26 mouse cellular contexts compared by ENCODE assay signal in genomic region chr19:21409178-21409577, GRCm38 (mm10).
A peak's percentile ranks its signal among the peaks of the same experiment; 100 is the strongest.
DNase-seq lines count a peak whose midpoint lies in the region; ATAC-seq and TF ChIP-seq lines count a peak whose summit lies in the region.
"Had no signal": no experiment of that assay in that cellular context is flagged by ENCODE, and none has a peak within 500 bp of the region (broad histone marks: within the 10 kb centered on the region; RNA-seq: fewer than 3 reads in every experiment).

No protein-coding gene starts in this region.

- intact Hi-C loops in heart, postnatal 14 days (cut with DNase I): no loop called here

- TF ChIP-seq RAD21 in MEL (IDR thresholded peaks at IDR 0.05; ENCODE audit: low read depth, low read length): no peak

- H3K4me3 ChIP-seq in MEL (ENCODE audit: control insufficient read depth in 1 of 2, insufficient read depth in 1 of 2, low read depth in 2 of 2, low read length in 2 of 2): no peak overlapping the region
- no peak overlapping the region for H3K4me3 ChIP-seq in liver, embryonic 12.5 days
- no peak overlapping the region for H3K4me3 ChIP-seq in liver, postnatal 0 days (ENCODE audit: low read depth, low read length)
- H3K4me3 ChIP-seq in kidney, adult 2 months (ENCODE audit: insufficient read depth, low read depth, low read length): no peak overlapping the region
- H3K4me3 ChIP-seq: heart, embryonic 13.5 days; megakaryocyte, embryonic 14.5 days; midbrain, embryonic 13.5 days; neural tube, embryonic 13.5 days; stomach, embryonic 15.5 days had no signal

- H3K79me2 ChIP-seq in MEL (ENCODE audit: control insufficient read depth, insufficient read depth, low read length, poor library complexity): no peaks in the 10 kb centered on the region

- H3K27ac ChIP-seq in MEL (ENCODE audit: control insufficient read depth, low read depth, low read length): peak overlapping the region; percentile 57
- no peak overlapping the region for H3K27ac ChIP-seq in liver, embryonic 12.5 days
- 0 out of 2 replicates have a peak overlapping the region, but pooled peaks have one; percentile 1 for H3K27ac ChIP-seq in liver, postnatal 0 days (ENCODE audit: low read depth)
- no peak overlapping the region for H3K27ac ChIP-seq in kidney, adult 2 months (ENCODE audit: insufficient read depth, low read depth, low read length)
- H3K27ac ChIP-seq: heart, embryonic 13.5 days; hindbrain, postnatal 0 days; midbrain, embryonic 13.5 days; neural tube, embryonic 13.5 days; stomach, embryonic 15.5 days had no signal

- peak; percentile 52 for DNase-seq in MEL (ENCODE audit: low read depth, low spot score)
- DNase-seq in liver, postnatal 0 days: no peak
- no peak for DNase-seq in adrenal gland, postnatal 10 days
- no peak for DNase-seq in heart, postnatal 14 days
- no peak for DNase-seq in kidney, adult 2 months
- DNase-seq: adrenal gland, postnatal 36 days; cerebellum, adult 11 months; cerebellum, postnatal 10 days; gastrocnemius, postnatal 10 days; heart, postnatal 10 days; kidney, adult 9 months; kidney, postnatal 10 days; layer of hippocampus, adult 9-11 months; lung, postnatal 36 days; thymus, postnatal 14 days had no signal

- no peak for TF ChIP-seq POLR2A in MEL (IDR thresholded peaks at IDR 0.05; ENCODE audit: control insufficient read depth in 1 of 2, insufficient read depth in 1 of 2, low read depth in 1 of 2, low read length in 2 of 2, poor library complexity in 1 of 2)
- no peak for TF ChIP-seq POLR2A in kidney, adult 2 months (IDR thresholded peaks at IDR 0.05; ENCODE audit: low read depth, low read length)

- H3K36me3 ChIP-seq in MEL (ENCODE audit: control insufficient read depth in 1 of 2, insufficient read depth in 2 of 2, low read length in 2 of 2): peaks cover 0 to 52% of the 10 kb centered on the region in 2 experiments; a peak in 2 of 4 replicates
- no peaks in the 10 kb centered on the region for H3K36me3 ChIP-seq in liver, embryonic 12.5 days
- H3K36me3 ChIP-seq in liver, postnatal 0 days (replicated peaks; ENCODE audit: insufficient read depth, low read length): no peaks in the 10 kb centered on the region
- no peaks in the 10 kb centered on the region for H3K36me3 ChIP-seq in kidney, adult 2 months (ENCODE audit: control insufficient read depth, insufficient read depth, low read length)
- H3K36me3 ChIP-seq: heart, embryonic 13.5 days; midbrain, embryonic 13.5 days; neural tube, embryonic 13.5 days; stomach, embryonic 15.5 days had no signal

- H3K4me1 ChIP-seq in MEL (ENCODE audit: control insufficient read depth in 1 of 2, insufficient read depth in 2 of 2, low read length in 2 of 2): peaks cover 35 to 36% of the 10 kb centered on the region in 2 experiments
- H3K4me1 ChIP-seq in liver, embryonic 12.5 days: 0 out of 2 replicates have a peak, but pooled peaks cover 4% of the 10 kb centered on the region
- 0 out of 2 replicates have a peak, but pooled peaks cover 3% of the 10 kb centered on the region for H3K4me1 ChIP-seq in liver, postnatal 0 days (ENCODE audit: insufficient read depth)
- no peaks in the 10 kb centered on the region for H3K4me1 ChIP-seq in kidney, adult 2 months (ENCODE audit: control insufficient read depth, insufficient read depth, low read length)
- H3K4me1 ChIP-seq: heart, embryonic 13.5 days; midbrain, embryonic 13.5 days; neural tube, embryonic 13.5 days; stomach, embryonic 15.5 days had no signal

- H3K4me2 ChIP-seq in liver, embryonic 12.5 days: no peak overlapping the region
- no peak overlapping the region for H3K4me2 ChIP-seq in liver, postnatal 0 days (ENCODE audit: low read depth, low read length)
- H3K4me2 ChIP-seq: heart, embryonic 13.5 days; midbrain, embryonic 13.5 days; neural tube, embryonic 13.5 days; stomach, embryonic 15.5 days had no signal

- no peaks in the 10 kb centered on the region for H3K27me3 ChIP-seq in MEL (ENCODE audit: control insufficient read depth in 1 of 2, insufficient read depth in 2 of 2, low read length in 2 of 2)
- no peaks in the 10 kb centered on the region for H3K27me3 ChIP-seq in liver, embryonic 12.5 days (replicated peaks)
- no peaks in the 10 kb centered on the region for H3K27me3 ChIP-seq in liver, postnatal 0 days (ENCODE audit: insufficient read depth, low read length)
- no peaks in the 10 kb centered on the region for H3K27me3 ChIP-seq in kidney, adult 2 months (replicated peaks; ENCODE audit: control insufficient read depth, insufficient read depth, low read length)
- H3K27me3 ChIP-seq: heart, embryonic 13.5 days; megakaryocyte, embryonic 14.5 days; midbrain, embryonic 13.5 days; neural tube, embryonic 13.5 days; stomach, embryonic 15.5 days had no signal

- TF ChIP-seq CTCF in MEL (IDR thresholded peaks at IDR 0.05 in 2 of 3, conservative IDR thresholded peaks at IDR 0.05 in 1 of 3; ENCODE audit: control insufficient read depth in 1 of 3, insufficient read depth in 1 of 3, low read depth in 2 of 3, low read length in 3 of 3, poor library complexity in 1 of 3, severe bottlenecking in 1 of 3): no peak
- TF ChIP-seq CTCF in liver, postnatal 0 days (IDR thresholded peaks at IDR 0.05; ENCODE audit: low read depth): no peak
- no peak for TF ChIP-seq CTCF in kidney, adult 2 months (conservative IDR thresholded peaks at IDR 0.05; ENCODE audit: insufficient read depth, insufficient read length, low read depth, low read length)

- 0 out of 2 replicates have a peak, but pooled peaks have one; percentile 55 for ATAC-seq in common myeloid progenitor, adult 5-6 weeks (replicated peaks; ENCODE audit: low read depth, poor library complexity, severe bottlenecking)
- peak; percentile 77; the same call in 1 of the 2 replicates for ATAC-seq in liver, embryonic 12.5 days
- peak; percentile 90 for ATAC-seq in liver, postnatal 0 days
- ATAC-seq in inflammation-experienced regulatory T-cells, adult 6 months: no peak
- ATAC-seq: forebrain, embryonic 14.5 days; hindbrain, postnatal 0 days; intestine, embryonic 16.5 days; midbrain, embryonic 13.5 days had no signal

- 57% methylated on average over 4 of the region's 4 CpGs for WGBS in liver, embryonic 12.5 days (ENCODE audit: insufficient replicate concordance)
- 74% methylated on average over 4 of the region's 4 CpGs for WGBS in liver, postnatal 0 days (ENCODE audit: insufficient replicate concordance)
- WGBS in kidney, adult 2 months: 91% methylated on average over 4 of the region's 4 CpGs

- no peaks in the 10 kb centered on the region for H3K9me3 ChIP-seq in MEL (replicated peaks; ENCODE audit: insufficient read depth, low read length)
- no peaks in the 10 kb centered on the region for H3K9me3 ChIP-seq in liver, embryonic 12.5 days (replicated peaks)
- no peaks in the 10 kb centered on the region for H3K9me3 ChIP-seq in liver, postnatal 0 days (ENCODE audit: low read length)
- H3K9me3 ChIP-seq: heart, embryonic 13.5 days; megakaryocyte, embryonic 14.5 days; midbrain, embryonic 13.5 days; neural tube, embryonic 13.5 days; stomach, embryonic 15.5 days had no signal

- TF ChIP-seq EP300 in MEL (IDR thresholded peaks at IDR 0.05; ENCODE audit: low read depth in 1 of 2, low read length in 2 of 2): peak; percentile 74 to 87
- TF ChIP-seq EP300 in liver, postnatal 0 days (IDR thresholded peaks at IDR 0.05; ENCODE audit: low read depth): peak; percentile 96

- H3K9ac ChIP-seq in MEL (ENCODE audit: control insufficient read depth, low read depth, low read length, poor library complexity, severe bottlenecking): no peak overlapping the region
- no peak overlapping the region for H3K9ac ChIP-seq in liver, embryonic 12.5 days
- no peak overlapping the region for H3K9ac ChIP-seq in liver, postnatal 0 days (replicated peaks)
- H3K9ac ChIP-seq: heart, embryonic 13.5 days; midbrain, embryonic 13.5 days; neural tube, embryonic 13.5 days; stomach, embryonic 15.5 days had no signal

TF ChIP-seq in MEL, 35 proteins besides CTCF, POLR2A, EP300 and RAD21 (continues in another document):
- no peak for TF ChIP-seq USF1 (IDR thresholded peaks at IDR 0.05; ENCODE audit: low read depth, low read length)
- TF ChIP-seq MYB (IDR thresholded peaks at IDR 0.05; ENCODE audit: low read depth, low read length): 0 out of 2 replicates have a peak, but pooled peaks have one; percentile 17
- TF ChIP-seq TCF12 (IDR thresholded peaks at IDR 0.05; ENCODE audit: low read depth, low read length): peak; percentile 93
- TF ChIP-seq GABPA (IDR thresholded peaks at IDR 0.05; ENCODE audit: low read depth, low read length): no peak
- TF ChIP-seq ZKSCAN1 (IDR thresholded peaks at IDR 0.05; ENCODE audit: low read depth, low read length): no peak
- no peak for TF ChIP-seq POLR2AphosphoS5 (IDR thresholded peaks at IDR 0.05; ENCODE audit: borderline replicate concordance, low read depth, low read length)
- TF ChIP-seq E2F4 (IDR thresholded peaks at IDR 0.05; ENCODE audit: borderline replicate concordance, low read depth, low read length): no peak
- no peak for TF ChIP-seq NELFE (IDR thresholded peaks at IDR 0.05; ENCODE audit: low read depth, low read length)
- TF ChIP-seq HCFC1 (IDR thresholded peaks at IDR 0.05; ENCODE audit: low read depth, low read length): no peak
- no peak for TF ChIP-seq ZC3H11A (IDR thresholded peaks at IDR 0.05; ENCODE audit: low read depth, low read length)
- TF ChIP-seq TBP (IDR thresholded peaks at IDR 0.05; ENCODE audit: low read depth, low read length): no peak
- TF ChIP-seq CHD2 (IDR thresholded peaks at IDR 0.05; ENCODE audit: low read length): no peak
- TF ChIP-seq MAZ (IDR thresholded peaks at IDR 0.05; ENCODE audit: low read depth, low read length): no peak
- no peak for TF ChIP-seq MXI1 (IDR thresholded peaks at IDR 0.05; ENCODE audit: low read depth, low read length)
- no peak for TF ChIP-seq USF2 (IDR thresholded peaks at IDR 0.05; ENCODE audit: borderline replicate concordance in 1 of 2, insufficient read depth in 1 of 2, low read depth in 1 of 2, low read length in 2 of 2)
- TF ChIP-seq JUND (IDR thresholded peaks at IDR 0.05; ENCODE audit: low read depth, low read length): no peak
- TF ChIP-seq TAL1 (IDR thresholded peaks at IDR 0.05; ENCODE audit: low read length): peak; percentile 89
- TF ChIP-seq ELF1 (IDR thresholded peaks at IDR 0.05; ENCODE audit: low read depth, low read length): no peak
- peak; percentile 33 for TF ChIP-seq SIN3A (IDR thresholded peaks at IDR 0.05; ENCODE audit: low read length)
- TF ChIP-seq NRF1 (IDR thresholded peaks at IDR 0.05; ENCODE audit: insufficient read depth, low read depth, low read length, poor library complexity, severe bottlenecking): no peak
- TF ChIP-seq ETS1 (IDR thresholded peaks at IDR 0.05; ENCODE audit: low read depth, low read length): peak; percentile 75
- TF ChIP-seq GATA1 (IDR thresholded peaks at IDR 0.05; ENCODE audit: low read depth, low read length): peak; percentile 89
- TF ChIP-seq MEF2A (IDR thresholded peaks at IDR 0.05; ENCODE audit: extremely low read depth, insufficient replicate concordance, low read depth, low read length, poor library complexity, severe bottlenecking): no peak
- no peak for TF ChIP-seq UBTF (IDR thresholded peaks at IDR 0.05; ENCODE audit: borderline replicate concordance, insufficient read depth, low read depth, low read length)

Comparison
In these comparisons a context has a peak if more than half of its experiments do, and no peak if none do; other contexts are left out.
1. H3K27ac ChIP-seq: peak in MEL (single experiment) and liver, postnatal 0 days (single experiment); none in liver, embryonic 12.5 days (single experiment) and kidney, adult 2 months (single experiment).